Mouse (Mus musculus) kidney, embryonic 15.5 days (tissue): ENCODE data around the gene Sbp. TPM values are rescaled to one million over a fixed set of nuclear protein-coding genes. Genes with fewer than 3 reads are reported as not detected.

Experiments
- ATAC-seq: fragments of 200-750 bp; cut with Nextera tagmentation; replicated peaks from 2 replicates; pipeline ENCODE4 v1.8.0; 2017; ENCODE audit warnings: moderate TSS enrichment; ENCODE audit not compliant: low FRiP score
- H3K27ac ChIP-seq: fragments of 300-500 bp; sonication (generic); 2 replicates; pipeline ENCODE4 v1.5.1; 2015; ENCODE audit warnings: mild to moderate bottlenecking, inconsistent platforms
- H3K27me3 ChIP-seq: fragments of 300-500 bp; sonication (generic); 2 replicates; pipeline ENCODE4 v1.6.1; 2015; ENCODE audit warnings: inconsistent platforms
- H3K36me3 ChIP-seq: fragments of 300-500 bp; sonication (generic); 2 replicates; pipeline ENCODE4 v1.6.1; 2015; ENCODE audit warnings: inconsistent platforms
- H3K4me1 ChIP-seq: fragments of 300-500 bp; sonication (generic); 2 replicates; pipeline ENCODE4 v1.6.1; 2015; ENCODE audit warnings: inconsistent platforms
- H3K4me2 ChIP-seq: fragments of 300-500 bp; sonication (generic); 2 replicates; pipeline ENCODE4 v1.6.1; 2015; ENCODE audit warnings: moderate library complexity, mild to moderate bottlenecking, inconsistent platforms
- H3K4me3 ChIP-seq: fragments of 300-500 bp; sonication (generic); replicated peaks from 2 replicates; pipeline ENCODE4 v1.5.1; 2015; ENCODE audit warnings: mild to moderate bottlenecking, inconsistent platforms
- H3K9ac ChIP-seq: fragments of 300-500 bp; sonication (generic); 2 replicates; pipeline ENCODE4 v1.6.1; 2015; ENCODE audit warnings: mild to moderate bottlenecking, inconsistent platforms
- H3K9me3 ChIP-seq: fragments of 300-500 bp; sonication (generic); replicated peaks from 2 replicates; pipeline ENCODE4 v1.6.1; 2016; ENCODE audit warnings: inconsistent platforms
- WGBS: fragments of 180-500 bp; shearing (Covaris S2); methylation state at CpG from one replicate; pipeline ENCODE4 v1.1.7; 2015; ENCODE audit warnings: mixed read lengths; 5-methylcytosine and 5-hydroxymethylcytosine counted together
- polyA plus RNA-seq: library from polyadenylated mRNA; unstranded; fragments of >200 nt; fragmentation: Nextera tagmentation; extraction: Ambion mirVana; gene quantifications from 2 replicates; pipeline ENCODE4 v1.2.1, GENCODE M21; 2015

The Sbp gene
- polyA plus RNA-seq, 1 experiment from 2014 or later, result not detected

GRCm38 (mm10) chr17:23966658-23967401, 25.4 kb downstream of the Sbp start:
- H3K9me3 ChIP-seq, result no peaks in the 10 kb centered on the region
- no peaks in the 10 kb centered on the region for H3K36me3 ChIP-seq
- ATAC-seq, result no peak
- no peak overlapping the region for H3K27ac ChIP-seq
- no peak overlapping the region for H3K4me3 ChIP-seq
- no peak overlapping the region for H3K9ac ChIP-seq
- H3K27me3 ChIP-seq, result no peaks in the 10 kb centered on the region
- WGBS, result 87% methylated on average over 10 of the region's 10 CpGs
- H3K4me1 ChIP-seq, result no peaks in the 10 kb centered on the region
- H3K4me2 ChIP-seq, result no peak overlapping the region

GRCm38 (mm10) chr17:23968780-23969179, 27.3 kb downstream of the Sbp start:
- Histone ChIP-seq H3K36me3 (no peaks in the 10 kb centered on the region), H3K4me1 (no peaks in the 10 kb centered on the region), H3K27me3 (no peaks in the 10 kb centered on the region), H3K4me3 (no peak overlapping the region), H3K27ac (no peak overlapping the region), H3K9me3 (no peaks in the 10 kb centered on the region), H3K4me2 (no peak overlapping the region), H3K9ac (no peak overlapping the region)
- no peak for ATAC-seq
- 45% methylated on average over 2 of the region's 2 CpGs for WGBS

GRCm38 (mm10) chr17:23969231-23969630, 27.8 kb downstream of the Sbp start:
- Histone ChIP-seq H3K4me2 (no peak overlapping the region), H3K4me3 (no peak overlapping the region), H3K36me3 (no peaks in the 10 kb centered on the region), H3K9ac (no peak overlapping the region), H3K9me3 (no peaks in the 10 kb centered on the region), H3K27me3 (no peaks in the 10 kb centered on the region), H3K27ac (no peak overlapping the region), H3K4me1 (no peaks in the 10 kb centered on the region)
- 5% methylated on average over 1 of the region's 1 CpGs for WGBS
- no peak for ATAC-seq

GRCm38 (mm10) chr17:23971315-23971714, 29.8 kb downstream of the Sbp start:
- Histone ChIP-seq H3K4me2 (no peak overlapping the region), H3K9ac (no peak overlapping the region), H3K9me3 (no peaks in the 10 kb centered on the region), H3K27me3 (no peaks in the 10 kb centered on the region), H3K36me3 (no peaks in the 10 kb centered on the region), H3K4me1 (no peaks in the 10 kb centered on the region), H3K27ac (no peak overlapping the region), H3K4me3 (no peak overlapping the region)
- 84% methylated on average over 9 of the region's 9 CpGs for WGBS
- no peak for ATAC-seq

GRCm38 (mm10) chr17:23976665-23977064, 35.2 kb downstream of the Sbp start:
- H3K4me3 ChIP-seq, result no peak overlapping the region
- H3K36me3 ChIP-seq, result no peaks in the 10 kb centered on the region
- no peak for ATAC-seq
- H3K9me3 ChIP-seq, result no peaks in the 10 kb centered on the region
- no peak overlapping the region for H3K4me2 ChIP-seq
- no peak overlapping the region for H3K27ac ChIP-seq
- no peaks in the 10 kb centered on the region for H3K27me3 ChIP-seq
- H3K9ac ChIP-seq, result no peak overlapping the region
- WGBS, result 79% methylated on average over 4 of the region's 4 CpGs
- H3K4me1 ChIP-seq, result peaks cover 7% of the 10 kb centered on the region; the same call in 1 of the 2 replicates

- WGBS, result 44% methylated on average over 3 of the region's 3 CpGs
- ATAC-seq, result no peak
- H3K4me2 ChIP-seq, result no peak overlapping the region
- peaks cover 10% of the 10 kb centered on the region for H3K4me1 ChIP-seq
- no peaks in the 10 kb centered on the region for H3K9me3 ChIP-seq
- no peak overlapping the region for H3K27ac ChIP-seq
- H3K4me3 ChIP-seq, result no peak overlapping the region
- no peaks in the 10 kb centered on the region for H3K27me3 ChIP-seq
- no peaks in the 10 kb centered on the region for H3K36me3 ChIP-seq
- no peak overlapping the region for H3K9ac ChIP-seq
These were observed 38.0 kb downstream of the Sbp start for GRCm38 (mm10) chr17:23979471-23979870.

GRCm38 (mm10) chr17:23980297-23980909, 38.9 kb downstream of the Sbp start, which contains the start of gene Prss30:
TSS of gene Prss30 (minus strand) at chr17:23980566.
- no peak for ATAC-seq
- 0 out of 2 replicates have a peak, but pooled peaks cover 2% of the 10 kb centered on the region for H3K27me3 ChIP-seq
- no peak within 1 kb of the TSS for H3K9ac ChIP-seq
- 61% methylated on average over 10 of the region's 10 CpGs for WGBS
- no peak within 1 kb of the TSS for H3K4me2 ChIP-seq
- peaks cover 10% of the 10 kb centered on the region for H3K4me1 ChIP-seq
- H3K36me3 ChIP-seq, result no peaks in the 10 kb centered on the region
- no peaks in the 10 kb centered on the region for H3K9me3 ChIP-seq
- no peak within 1 kb of the TSS for H3K4me3 ChIP-seq
- H3K27ac ChIP-seq, result 0 out of 2 replicates have a peak within 1 kb of the TSS, but pooled peaks have one; percentile 32

- no peak for ATAC-seq
- Histone ChIP-seq H3K27ac (no peak overlapping the region), H3K27me3 (0 out of 2 replicates have a peak, but pooled peaks cover 3% of the 10 kb centered on the region), H3K4me3 (no peak overlapping the region), H3K36me3 (no peaks in the 10 kb centered on the region), H3K9me3 (no peaks in the 10 kb centered on the region), H3K4me2 (no peak overlapping the region), H3K9ac (no peak overlapping the region), H3K4me1 (peaks cover 10% of the 10 kb centered on the region)
- 42% methylated on average over 4 of the region's 4 CpGs for WGBS
These were observed 41.4 kb downstream of the Sbp start for GRCm38 (mm10) chr17:23982912-23983311.

GRCm38 (mm10) chr17:23984989-23985388, 43.5 kb downstream of the Sbp start:
- H3K27ac ChIP-seq, result no peak overlapping the region
- no peak overlapping the region for H3K4me3 ChIP-seq
- ATAC-seq, result no peak
- H3K27me3 ChIP-seq, result 0 out of 2 replicates have a peak, but pooled peaks cover 6% of the 10 kb centered on the region
- H3K4me1 ChIP-seq, result peaks cover 6% of the 10 kb centered on the region
- no peak overlapping the region for H3K4me2 ChIP-seq
- 93% methylated on average over 1 of the region's 1 CpGs for WGBS
- H3K36me3 ChIP-seq, result no peaks in the 10 kb centered on the region
- no peak overlapping the region for H3K9ac ChIP-seq
- no peaks in the 10 kb centered on the region for H3K9me3 ChIP-seq

- H3K4me2 ChIP-seq, result no peak overlapping the region
- no peaks in the 10 kb centered on the region for H3K36me3 ChIP-seq
- 38% methylated on average over 2 of the region's 2 CpGs for WGBS
- H3K27ac ChIP-seq, result no peak overlapping the region
- ATAC-seq, result no peak
- no peak overlapping the region for H3K9ac ChIP-seq
- no peak overlapping the region for H3K4me3 ChIP-seq
- H3K4me1 ChIP-seq, result peaks cover 15% of the 10 kb centered on the region
- H3K9me3 ChIP-seq, result no peaks in the 10 kb centered on the region
- H3K27me3 ChIP-seq, result 0 out of 2 replicates have a peak, but pooled peaks cover 6% of the 10 kb centered on the region
These were observed 48.3 kb downstream of the Sbp start for GRCm38 (mm10) chr17:23989802-23990201.

GRCm38 (mm10) chr17:23992789-23993553, 51.5 kb downstream of the Sbp start:
- Histone ChIP-seq H3K4me2 (peak overlapping the region; percentile 59), H3K9ac (0 out of 2 replicates have a peak overlapping the region, but pooled peaks have one; percentile 1), H3K36me3 (no peaks in the 10 kb centered on the region), H3K4me1 (peaks cover 15% of the 10 kb centered on the region), H3K4me3 (peak overlapping the region; percentile 24), H3K27ac (peak overlapping the region; percentile 63), H3K9me3 (no peaks in the 10 kb centered on the region), H3K27me3 (0 out of 2 replicates have a peak, but pooled peaks cover 3% of the 10 kb centered on the region)
- 41% methylated on average over 9 of the region's 9 CpGs for WGBS
- peak; percentile 73 for ATAC-seq
